Mouse (Mus musculus): Measurements from ENCODE around the gene Gm21985. TPM values are rescaled to one million over a fixed set of nuclear protein-coding genes. Genes with fewer than 3 reads are reported as not detected.

The Gm21985 gene
- polyA plus RNA-seq, 1 experiment from 2014 or later: not detected

Other genes starting within 250 kb of the Gm21985 start
- gene Olfr1311, start 241.9 kb upstream of the Gm21985 start, polyA plus RNA-seq (2015; fragmentation: Nextera tagmentation; extraction: Ambion mirVana): not detected in 2 replicates
- gene Olfr1312, start 216.1 kb upstream of the Gm21985 start, polyA plus RNA-seq (2015; fragmentation: Nextera tagmentation; extraction: Ambion mirVana): not detected in 2 replicates
- not detected in 2 replicates for gene Olfr1313, start 188.5 kb upstream of the Gm21985 start, polyA plus RNA-seq (2015; fragmentation: Nextera tagmentation; extraction: Ambion mirVana)
- not detected in 2 replicates for gene Olfr1314, start 169.5 kb upstream of the Gm21985 start, polyA plus RNA-seq (2015; fragmentation: Nextera tagmentation; extraction: Ambion mirVana)
- gene Olfr1315-ps1, start 150.9 kb upstream of the Gm21985 start, polyA plus RNA-seq (2015; fragmentation: Nextera tagmentation; extraction: Ambion mirVana): not detected in 2 replicates
- not detected in 2 replicates for gene Olfr1316, start 131.3 kb upstream of the Gm21985 start, polyA plus RNA-seq (2015; fragmentation: Nextera tagmentation; extraction: Ambion mirVana)
- not detected in 2 replicates for gene Olfr1317, start 126.0 kb upstream of the Gm21985 start, polyA plus RNA-seq (2015; fragmentation: Nextera tagmentation; extraction: Ambion mirVana)
- 0.08 TPM in 1 of 2 replicates, not detected in the other for gene Olfr1318, start 112.1 kb upstream of the Gm21985 start, polyA plus RNA-seq (2015; fragmentation: Nextera tagmentation; extraction: Ambion mirVana)
- 15.2 and 18.4 TPM in 2 replicates for gene Lpcat4, start 26.8 kb upstream of the Gm21985 start, polyA plus RNA-seq (2015; fragmentation: Nextera tagmentation; extraction: Ambion mirVana)
- gene Nutm1, start 7.0 kb upstream of the Gm21985 start, polyA plus RNA-seq (2015; fragmentation: Nextera tagmentation; extraction: Ambion mirVana): not detected in 2 replicates
- gene Nop10, start 4.4 kb upstream of the Gm21985 start, polyA plus RNA-seq (2015; fragmentation: Nextera tagmentation; extraction: Ambion mirVana): 189 and 193 TPM in 2 replicates
- gene Slc12a6, start 489 bp upstream of the Gm21985 start, polyA plus RNA-seq (2015; fragmentation: Nextera tagmentation; extraction: Ambion mirVana): 9.2 and 9.5 TPM in 2 replicates
- gene Emc4, start 101.7 kb downstream of the Gm21985 start, polyA plus RNA-seq (2015; fragmentation: Nextera tagmentation; extraction: Ambion mirVana): 114 and 116 TPM in 2 replicates
- 48.4 and 53.0 TPM in 2 replicates for gene Katnbl1, start 112.9 kb downstream of the Gm21985 start, polyA plus RNA-seq (2015; fragmentation: Nextera tagmentation; extraction: Ambion mirVana)
- 15.5 and 17.0 TPM in 2 replicates for gene Emc7, start 188.7 kb downstream of the Gm21985 start, polyA plus RNA-seq (2015; fragmentation: Nextera tagmentation; extraction: Ambion mirVana)
- gene Chrm5, start 214.5 kb downstream of the Gm21985 start, polyA plus RNA-seq (2015; fragmentation: Nextera tagmentation; extraction: Ambion mirVana): not detected in 2 replicates
- 6.1 and 6.8 TPM in 2 replicates for gene Aven, start 226.7 kb downstream of the Gm21985 start, polyA plus RNA-seq (2015; fragmentation: Nextera tagmentation; extraction: Ambion mirVana)